Mouse (Mus musculus): ENCODE results near the gene Dclk2.

DNA sequence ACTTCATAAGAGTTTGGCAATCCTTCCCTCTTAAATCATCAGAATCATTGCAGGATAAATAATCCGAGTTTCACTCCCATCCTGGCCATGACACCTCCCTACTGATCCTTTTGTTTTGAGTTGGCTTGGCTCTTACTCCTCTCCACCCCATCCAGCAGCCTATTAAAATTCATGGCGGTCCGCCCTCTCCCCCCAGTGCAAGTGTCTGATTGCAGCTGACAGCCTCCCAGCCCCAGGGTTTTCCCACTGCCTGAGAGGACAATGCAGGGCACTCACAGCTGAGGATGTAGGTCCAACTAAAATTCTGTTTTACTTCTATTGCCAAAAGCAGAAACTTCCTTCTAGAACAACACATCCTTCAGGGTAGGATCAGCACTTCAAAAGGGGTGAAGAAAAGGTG is 67.8 kb downstream of the Dclk2 start:
- TF ChIP-seq CTCF (IDR thresholded peaks at IDR 0.05; ENCODE audit: low read depth) (no peak), EP300 (IDR thresholded peaks at IDR 0.05; ENCODE audit: low read depth) (no peak)

All from heart, postnatal 0 days (tissue).